Mouse (Mus musculus): ENCODE data around the gene Gm21976. TPM values are rescaled to one million over a fixed set of nuclear protein-coding genes. Genes with fewer than 3 reads are reported as not detected.

The Gm21976 gene
- polyA plus RNA-seq, 1 experiment from 2014 or later = not detected

DNA sequence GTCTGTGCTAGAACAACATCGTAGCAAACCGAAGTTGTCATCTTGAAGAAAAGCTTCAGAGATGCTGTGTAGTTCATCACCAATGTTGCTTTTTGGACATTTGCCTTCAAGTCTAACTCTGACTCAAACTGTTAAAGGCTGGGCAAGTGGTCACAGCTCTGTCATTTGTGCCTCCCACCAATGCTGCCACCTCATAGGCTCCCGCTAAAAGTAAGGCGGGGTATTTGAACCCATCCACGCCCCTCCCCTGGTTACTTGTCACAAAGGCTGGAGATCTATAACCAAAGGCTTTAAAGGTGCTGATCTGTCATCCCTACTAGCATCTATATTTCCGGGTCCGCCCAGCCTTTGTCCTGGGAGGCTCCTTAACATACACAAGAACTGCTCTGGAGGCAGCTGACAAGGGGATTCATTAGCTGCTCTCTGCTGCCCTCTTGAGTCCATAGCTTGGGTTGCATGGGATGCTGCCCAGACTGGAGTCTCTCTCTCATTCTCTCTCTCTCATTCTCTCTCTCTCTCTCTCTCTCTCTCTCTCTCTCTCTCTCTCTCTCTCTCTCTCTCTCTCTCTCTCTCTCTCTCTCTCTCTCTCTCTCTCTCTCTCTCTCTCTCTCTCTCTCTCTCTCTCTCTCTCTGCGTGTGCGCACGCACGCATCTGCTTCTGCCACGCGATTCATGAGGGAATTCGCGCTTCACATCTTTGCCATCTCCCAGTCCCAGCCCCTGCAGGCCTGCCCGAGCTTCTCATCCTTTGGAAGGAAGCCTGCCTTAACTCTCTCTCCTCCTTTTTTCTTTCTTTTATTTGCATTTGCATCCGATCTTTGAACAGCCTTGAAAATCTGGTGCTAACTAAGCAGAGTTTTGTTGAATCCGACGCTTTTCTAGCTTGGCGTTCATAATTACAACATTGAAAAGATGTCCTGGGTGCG lies 19.4 kb downstream of the Gm21976 start:
- no peak for ATAC-seq (ENCODE audit: insufficient read depth)
- H3K27ac ChIP-seq (replicated peaks) = no peak overlapping the region
- H3K9ac ChIP-seq = no peak overlapping the region
- H3K9me3 ChIP-seq (replicated peaks) = no peaks in the 10 kb centered on the region
- WGBS (ENCODE audit: insufficient replicate concordance) = 51% methylated on average over 21 of the region's 21 CpGs
- H3K4me3 ChIP-seq (replicated peaks) = no peak overlapping the region
- H3K4me1 ChIP-seq (replicated peaks) = no peaks in the 10 kb centered on the region
- no peaks in the 10 kb centered on the region for H3K36me3 ChIP-seq (replicated peaks)
- H3K4me2 ChIP-seq = no peak overlapping the region
- no peaks in the 10 kb centered on the region for H3K27me3 ChIP-seq

DNA sequence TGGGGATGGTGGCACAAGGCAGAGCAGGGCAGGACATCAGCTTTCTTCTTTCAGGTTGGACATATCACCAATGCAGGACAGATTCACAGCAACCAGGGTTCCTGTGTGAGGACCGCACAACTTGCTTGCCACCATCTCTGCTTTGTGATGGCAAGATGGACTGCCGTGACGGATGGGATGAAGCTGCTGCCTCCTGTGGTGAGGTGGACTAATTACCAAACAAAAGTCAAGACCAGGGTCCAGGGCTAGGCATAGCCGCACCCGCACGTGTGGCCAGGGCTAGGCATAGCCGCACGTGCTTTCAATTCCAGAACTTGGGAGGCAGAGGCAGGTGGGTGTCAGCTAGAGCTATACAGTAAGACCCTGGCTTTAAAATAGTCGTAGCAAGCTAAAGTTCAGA lies 25.6 kb downstream of the Gm21976 start:
- Histone ChIP-seq H3K4me3 (replicated peaks) (no peak overlapping the region), H3K9me3 (replicated peaks) (no peaks in the 10 kb centered on the region), H3K4me2 (no peak overlapping the region), H3K27ac (replicated peaks) (no peak overlapping the region), H3K27me3 (no peaks in the 10 kb centered on the region; the same call in 1 of the 2 replicates), H3K4me1 (replicated peaks) (no peaks in the 10 kb centered on the region; the same call in 1 of the 2 replicates), H3K36me3 (replicated peaks) (peaks cover 25% of the 10 kb centered on the region), H3K9ac (no peak overlapping the region)
- ATAC-seq (ENCODE audit: insufficient read depth) = no peak
- 78% methylated on average over 9 of the region's 9 CpGs for WGBS (ENCODE audit: insufficient replicate concordance)

DNA sequence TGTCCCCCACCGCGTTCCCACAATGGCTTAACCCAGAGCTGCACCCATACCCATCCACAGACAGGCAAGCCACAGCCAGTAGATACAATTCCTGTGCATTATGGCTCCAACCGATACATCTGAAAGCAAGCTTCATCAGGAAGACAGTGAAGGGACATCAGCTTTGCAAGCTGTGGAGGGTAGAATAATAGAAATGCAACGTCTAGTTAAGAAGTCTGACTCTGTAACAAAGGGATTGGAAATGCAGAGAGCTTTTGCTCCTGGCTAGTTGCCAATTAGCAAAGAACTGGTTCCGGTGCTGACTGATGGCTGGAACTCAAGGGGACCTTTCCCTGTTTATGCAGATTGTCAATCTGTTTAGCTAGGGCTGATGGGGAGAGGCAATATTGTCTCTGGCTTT lies 26.7 kb downstream of the Gm21976 start:
- Histone ChIP-seq H3K4me1 (replicated peaks) (no peaks in the 10 kb centered on the region; the same call in 1 of the 2 replicates), H3K27me3 (no peaks in the 10 kb centered on the region; the same call in 1 of the 2 replicates), H3K9ac (no peak overlapping the region), H3K4me3 (replicated peaks) (no peak overlapping the region), H3K4me2 (no peak overlapping the region), H3K9me3 (replicated peaks) (no peaks in the 10 kb centered on the region), H3K27ac (replicated peaks) (no peak overlapping the region), H3K36me3 (replicated peaks) (peaks cover 37% of the 10 kb centered on the region)
- 49% methylated on average over 5 of the region's 5 CpGs for WGBS (ENCODE audit: insufficient replicate concordance)
- no peak for ATAC-seq (ENCODE audit: insufficient read depth)

- H3K9me3 ChIP-seq (replicated peaks) = no peaks in the 10 kb centered on the region
- H3K27ac ChIP-seq (replicated peaks) = no peak overlapping the region
- H3K4me3 ChIP-seq (replicated peaks) = no peak overlapping the region
- no peaks in the 10 kb centered on the region; the same call in 1 of the 2 replicates for H3K27me3 ChIP-seq
- H3K4me2 ChIP-seq = no peak overlapping the region
- 58% methylated on average over 14 of the region's 14 CpGs for WGBS (ENCODE audit: insufficient replicate concordance)
- H3K4me1 ChIP-seq (replicated peaks) = no peaks in the 10 kb centered on the region; the same call in 1 of the 2 replicates
- peaks cover 42% of the 10 kb centered on the region for H3K36me3 ChIP-seq (replicated peaks)
- H3K9ac ChIP-seq = no peak overlapping the region
- ATAC-seq (ENCODE audit: insufficient read depth) = no peak
These were observed 27.3 kb downstream of the Gm21976 start for GRCm38 (mm10) chr13:98306852-98307475.

- ATAC-seq (ENCODE audit: insufficient read depth) = no peak
- no peaks in the 10 kb centered on the region for H3K9me3 ChIP-seq (replicated peaks)
- 72% methylated on average over 5 of the region's 5 CpGs for WGBS (ENCODE audit: insufficient replicate concordance)
- no peak overlapping the region for H3K27ac ChIP-seq (replicated peaks)
- no peak overlapping the region for H3K4me2 ChIP-seq
- peaks cover 52% of the 10 kb centered on the region for H3K36me3 ChIP-seq (replicated peaks)
- H3K27me3 ChIP-seq = no peaks in the 10 kb centered on the region; the same call in 1 of the 2 replicates
- no peaks in the 10 kb centered on the region; the same call in 1 of the 2 replicates for H3K4me1 ChIP-seq (replicated peaks)
- H3K9ac ChIP-seq = no peak overlapping the region
- H3K4me3 ChIP-seq (replicated peaks) = no peak overlapping the region
These were observed 28.3 kb downstream of the Gm21976 start for GRCm38 (mm10) chr13:98308004-98308403.

- no peak overlapping the region for H3K4me3 ChIP-seq (replicated peaks)
- 76% methylated on average over 4 of the region's 4 CpGs for WGBS (ENCODE audit: insufficient replicate concordance)
- no peak overlapping the region for H3K9ac ChIP-seq
- H3K4me2 ChIP-seq = no peak overlapping the region
- no peak for ATAC-seq (ENCODE audit: insufficient read depth)
- H3K9me3 ChIP-seq (replicated peaks) = no peaks in the 10 kb centered on the region
- H3K27me3 ChIP-seq = no peaks in the 10 kb centered on the region; the same call in 1 of the 2 replicates
- no peak overlapping the region for H3K27ac ChIP-seq (replicated peaks)
- H3K36me3 ChIP-seq (replicated peaks) = peaks cover 59% of the 10 kb centered on the region
- H3K4me1 ChIP-seq (replicated peaks) = peaks cover 3% of the 10 kb centered on the region
These were observed 29.0 kb downstream of the Gm21976 start for GRCm38 (mm10) chr13:98308724-98309123.

GRCm38 (mm10) chr13:98311597-98311996 lies 31.9 kb downstream of the Gm21976 start:
- no peak overlapping the region for H3K4me2 ChIP-seq
- H3K4me3 ChIP-seq (replicated peaks) = no peak overlapping the region
- no peaks in the 10 kb centered on the region for H3K27me3 ChIP-seq
- no peaks in the 10 kb centered on the region for H3K9me3 ChIP-seq (replicated peaks)
- peaks cover 66% of the 10 kb centered on the region for H3K36me3 ChIP-seq (replicated peaks)
- ATAC-seq (ENCODE audit: insufficient read depth) = no peak
- H3K9ac ChIP-seq = no peak overlapping the region
- no peak overlapping the region for H3K27ac ChIP-seq (replicated peaks)
- peaks cover 17% of the 10 kb centered on the region for H3K4me1 ChIP-seq (replicated peaks)
- 82% methylated on average over 5 of the region's 5 CpGs for WGBS (ENCODE audit: insufficient replicate concordance)

DNA sequence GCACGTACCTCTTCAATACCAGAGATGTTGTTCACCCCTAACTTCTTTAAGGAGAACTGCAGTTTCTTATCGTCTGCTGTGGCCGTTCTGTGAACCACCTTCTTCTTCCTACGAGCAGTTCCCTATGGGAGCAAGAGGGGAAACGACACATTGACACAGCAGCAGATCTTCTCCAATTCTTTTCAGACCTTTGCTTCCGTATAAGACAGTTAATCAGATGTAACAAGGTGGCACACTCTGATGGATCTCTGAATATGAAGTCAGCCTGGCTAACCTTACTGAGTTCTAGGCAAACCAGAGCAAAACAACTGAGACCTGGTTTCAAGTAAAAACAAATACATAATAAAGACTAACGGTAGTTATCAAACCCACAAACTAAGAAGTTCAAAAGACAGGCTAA lies 33.9 kb downstream of the Gm21976 start:
- peaks cover 55% of the 10 kb centered on the region for H3K36me3 ChIP-seq (replicated peaks)
- no peak overlapping the region for H3K9ac ChIP-seq
- no peaks in the 10 kb centered on the region for H3K9me3 ChIP-seq (replicated peaks)
- H3K27me3 ChIP-seq = no peaks in the 10 kb centered on the region
- 53% methylated on average over 7 of the region's 7 CpGs for WGBS (ENCODE audit: insufficient replicate concordance)
- no peak overlapping the region for H3K4me3 ChIP-seq (replicated peaks)
- peaks cover 17% of the 10 kb centered on the region for H3K4me1 ChIP-seq (replicated peaks)
- no peak for ATAC-seq (ENCODE audit: insufficient read depth)
- no peak overlapping the region for H3K4me2 ChIP-seq
- no peak overlapping the region for H3K27ac ChIP-seq (replicated peaks)

- ATAC-seq (ENCODE audit: insufficient read depth) = no peak
- WGBS (ENCODE audit: insufficient replicate concordance) = 51% methylated on average over 4 of the region's 4 CpGs
- Histone ChIP-seq H3K27me3 (no peaks in the 10 kb centered on the region), H3K4me1 (replicated peaks) (peaks cover 17% of the 10 kb centered on the region), H3K4me3 (replicated peaks) (peak overlapping the region; percentile 97), H3K36me3 (replicated peaks) (peaks cover 42% of the 10 kb centered on the region), H3K9me3 (replicated peaks) (no peaks in the 10 kb centered on the region), H3K9ac (no peak overlapping the region), H3K4me2 (peak overlapping the region; percentile 70), H3K27ac (replicated peaks) (no peak overlapping the region; the same call in 1 of the 2 replicates)
These were observed 35.4 kb downstream of the Gm21976 start for GRCm38 (mm10) chr13:98315124-98315523.

GRCm38 (mm10) chr13:98316140-98316479 lies 36.4 kb downstream of the Gm21976 start:
- Histone ChIP-seq H3K9me3 (replicated peaks) (no peaks in the 10 kb centered on the region), H3K9ac (peak overlapping the region; percentile 96), H3K27me3 (no peaks in the 10 kb centered on the region), H3K4me1 (replicated peaks) (peaks cover 17% of the 10 kb centered on the region), H3K4me2 (peak overlapping the region; percentile 70), H3K27ac (replicated peaks) (peak overlapping the region; percentile 87), H3K36me3 (replicated peaks) (peaks cover 32% of the 10 kb centered on the region), H3K4me3 (replicated peaks) (peak overlapping the region; percentile 97)
- no peak for ATAC-seq (ENCODE audit: insufficient read depth)
- 0% methylated on average over 17 of the region's 17 CpGs for WGBS (ENCODE audit: insufficient replicate concordance)

DNA sequence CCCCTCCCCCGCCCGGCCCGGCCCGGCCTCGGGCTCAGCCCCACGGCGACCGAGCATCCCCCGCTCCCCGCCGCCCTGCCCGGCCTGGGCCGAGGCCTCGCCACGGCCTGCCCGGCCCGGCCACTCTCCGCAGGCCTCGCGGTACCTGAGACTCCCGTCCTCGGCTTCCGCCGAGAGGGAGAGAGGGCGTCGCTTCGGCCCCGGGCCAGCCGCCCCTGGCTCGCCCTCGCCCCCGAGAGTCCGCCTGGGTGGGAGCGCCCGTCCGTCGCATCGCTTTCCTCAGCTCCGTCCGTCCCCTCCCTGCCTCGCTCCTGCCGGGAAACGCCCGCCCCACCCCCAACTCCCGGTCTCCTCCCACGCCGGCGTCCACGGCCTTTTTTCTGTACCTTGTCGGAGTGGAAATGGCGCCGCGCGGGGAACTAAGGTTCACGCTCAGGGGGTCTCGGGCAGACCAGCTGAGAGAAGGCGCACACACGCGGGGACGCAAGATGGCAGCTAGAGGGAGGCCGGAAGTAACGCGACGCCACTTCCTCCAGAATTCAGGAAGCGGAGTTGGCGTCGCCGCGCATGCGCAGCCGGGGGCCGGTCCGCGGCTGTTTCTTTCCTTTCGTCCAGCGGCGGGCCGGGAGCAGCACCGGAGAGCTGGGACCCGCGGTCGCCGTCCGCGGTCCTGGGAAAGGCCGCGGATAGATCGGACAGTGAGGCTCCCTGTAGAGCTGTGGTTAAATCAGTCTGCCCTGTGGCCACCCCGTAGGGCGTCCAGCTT lies 37.0 kb downstream of the Gm21976 start, which contains the start of gene Btf3:
Gene Btf3, minus strand, starts transcription at position 527 of the 766 bp plus-strand sequence.
- no peaks in the 10 kb centered on the region for H3K27me3 ChIP-seq
- peak; percentile 90 for ATAC-seq (ENCODE audit: insufficient read depth)
- peak within 1 kb of the TSS; percentile 97 for H3K4me3 ChIP-seq (replicated peaks)

More for the DNA sequence above, 37.0 kb downstream of the Gm21976 start, which contains the start of gene Btf3:
- peak within 1 kb of the TSS; percentile 96 for H3K9ac ChIP-seq
- H3K27ac ChIP-seq (replicated peaks) = peak within 1 kb of the TSS; percentile 87
- H3K36me3 ChIP-seq (replicated peaks) = peaks cover 26% of the 10 kb centered on the region
- no peaks in the 10 kb centered on the region for H3K9me3 ChIP-seq (replicated peaks)
- WGBS (ENCODE audit: insufficient replicate concordance) = under 1% methylated on average over 90 of the region's 90 CpGs
- H3K4me1 ChIP-seq (replicated peaks) = peaks cover 17% of the 10 kb centered on the region
- H3K4me2 ChIP-seq = peak within 1 kb of the TSS; percentile 70
